Mouse (Mus musculus) 416B (cell line): ENCODE data around the gene Olfr824.
"Not testable (repeated sequence)": the region's sequence is repeated elsewhere in the genome, so short reads cannot be mapped to it uniquely, and the experiment has no call there.

Experiments used
- DNase-seq: peaks from one replicate; pipeline ENCODE4 v3.0.0; 2011; ENCODE audit warnings: low read depth

Olfr824 gene

DNA sequence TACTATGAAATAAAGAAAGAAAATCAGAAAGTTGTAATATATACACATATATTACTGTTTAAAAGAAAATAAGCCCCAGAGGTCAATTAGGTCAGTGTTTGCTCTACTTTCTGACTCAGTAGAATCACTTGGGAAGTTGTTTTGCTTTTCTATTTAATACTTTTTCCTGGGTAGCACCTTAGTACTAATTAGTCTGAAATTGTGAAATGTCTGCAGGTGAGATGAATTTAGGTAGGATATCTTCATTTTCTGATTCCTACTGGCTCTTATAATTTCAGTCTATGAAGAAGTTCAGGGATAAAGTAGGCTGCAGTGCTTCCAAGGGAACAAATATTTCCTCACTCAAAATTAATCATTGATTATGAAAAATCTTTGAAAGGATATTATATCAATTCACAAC is at the start of gene Olfr824:
TSS of gene Olfr824 (minus strand) at position 101 of the 400 bp plus-strand sequence.
- not testable (repeated sequence) for DNase-seq

GRCm38 (mm10) chr10:130166666-130167065 is 36.9 kb upstream of the Olfr824 start, which contains the start of gene Olfr825:
Olfr825 (minus strand) TSS chr10:130166766.
- DNase-seq: no peak

DNA sequence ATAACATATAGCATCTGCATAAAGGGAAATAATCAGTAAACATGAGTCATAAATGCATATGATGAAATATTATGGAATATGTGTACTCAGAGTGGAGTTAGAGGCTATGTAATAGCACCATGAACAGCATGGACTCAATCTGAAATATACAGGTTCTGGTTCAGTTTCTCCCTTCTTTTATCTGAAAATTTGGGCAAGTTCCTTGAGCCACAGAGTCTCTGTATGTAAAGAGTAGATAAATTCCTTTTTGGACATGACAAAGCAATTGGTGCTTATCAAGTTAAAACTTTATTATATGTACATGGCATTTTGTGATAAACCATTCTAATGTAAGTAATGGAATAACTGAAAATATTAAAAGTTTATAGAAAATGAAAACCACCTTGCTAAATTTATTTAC is 35.4 kb upstream of the Olfr824 start:
- no peak for DNase-seq

DNA sequence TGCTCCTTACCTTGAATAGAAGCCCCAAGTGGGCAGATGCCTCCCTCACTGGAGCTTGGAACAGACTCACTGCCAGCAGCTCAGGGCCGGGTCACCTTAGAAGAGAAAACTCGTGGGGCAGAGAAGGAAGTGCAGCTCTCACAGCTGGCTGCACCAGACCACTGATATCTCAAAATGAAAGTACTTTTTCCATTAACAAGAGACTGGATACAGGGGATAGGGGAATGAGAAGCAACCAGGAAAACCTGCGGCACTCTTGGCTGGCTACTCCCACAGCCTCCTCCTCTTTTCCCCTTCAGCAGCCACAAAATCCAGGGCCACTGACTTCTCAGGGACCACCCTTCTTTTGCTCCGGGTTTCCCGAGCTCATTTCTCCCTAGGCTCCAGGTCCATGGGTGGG is 14.3 kb upstream of the Olfr824 start:
- DNase-seq: no peak

GRCm38 (mm10) chr10:130142481-130142880 is 12.7 kb upstream of the Olfr824 start:
- not testable (repeated sequence) for DNase-seq

- DNase-seq: no peak
Observed at GRCm38 (mm10) chr10:130134811-130135210, 5.0 kb upstream of the Olfr824 start.

DNA sequence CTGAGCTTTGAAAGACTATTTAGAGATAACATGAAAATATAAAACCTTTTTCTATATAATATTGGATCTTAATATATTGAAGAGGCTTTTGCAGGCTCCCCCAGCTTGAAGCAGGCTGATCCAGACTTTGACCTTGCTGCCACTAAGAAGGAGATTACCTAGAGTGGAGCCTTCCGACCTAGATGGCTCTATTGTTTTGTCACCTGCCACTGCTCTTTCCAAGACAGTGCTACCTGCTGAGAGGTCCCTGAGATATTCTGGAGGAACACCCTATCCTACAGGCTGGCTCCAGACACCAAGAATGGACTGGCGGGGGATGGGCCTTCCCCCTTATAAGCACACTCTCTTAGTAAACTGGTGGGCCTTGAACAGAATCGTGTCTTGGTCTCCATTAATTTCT is 13.8 kb downstream of the Olfr824 start:
- not testable (repeated sequence) for DNase-seq

DNA sequence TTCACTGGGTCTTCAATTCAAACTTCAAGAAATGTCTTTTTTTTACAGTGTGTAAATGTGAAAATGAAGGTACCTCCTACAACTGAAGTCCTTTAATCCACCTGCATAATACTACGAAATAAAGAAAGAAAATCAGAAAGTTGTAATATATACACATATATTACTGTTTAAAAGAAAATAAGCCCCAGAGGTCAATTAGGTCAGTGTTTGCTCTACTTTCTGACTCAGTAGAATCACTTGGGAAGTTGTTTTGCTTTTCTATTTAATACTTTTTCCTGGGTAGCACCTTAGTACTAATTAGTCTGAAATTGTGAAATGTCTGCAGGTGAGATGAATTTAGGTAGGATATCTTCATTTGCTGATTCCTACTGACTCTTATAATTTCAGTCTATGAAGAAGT is 14.5 kb downstream of the Olfr824 start, which contains the start of gene Olfr823:
TSS of gene Olfr823 (minus strand) at position 101 of the 400 bp plus-strand sequence.
- not testable (repeated sequence) for DNase-seq

- DNase-seq: peak; percentile 53
Observed at GRCm38 (mm10) chr10:130096104-130096503, 33.7 kb downstream of the Olfr824 start.

- DNase-seq: peak; percentile 64
Observed at GRCm38 (mm10) chr10:130092838-130093440, 36.9 kb downstream of the Olfr824 start.
